Mouse (Mus musculus): ENCODE data around the gene Celf6. TPM values are rescaled to one million over a fixed set of nuclear protein-coding genes. Genes with fewer than 3 reads are reported as not detected.

Celf6 gene
- 10 to 100 TPM; 25.2 to 30.4 TPM for total RNA-seq (2021)
- long read RNA-seq, experiment 1, transcript Celf6-201 (12 exons, 2,765 nt) = major isoform, 14 of 24 reads
- long read RNA-seq, experiment 1, partial matches to known transcripts = 2 of 24 reads
- long read RNA-seq, experiment 1, other reads (novel, unspliced or antisense) = 6 of 24 reads
- long read RNA-seq, experiment 2, transcript Celf6-201 (12 exons, 2,765 nt) = major isoform, 16 of 30 reads
- long read RNA-seq, experiment 2, partial matches to known transcripts = 0 of 30 reads
- long read RNA-seq, experiment 2, other reads (novel, unspliced or antisense) = 13 of 30 reads

GRCm38 (mm10) chr9:59577844-59578504 is at the start of gene Celf6:
Celf6 (plus strand) TSS chr9:59577917.
- peak; percentile 90 to 96 for DNase-seq (ENCODE audit: low spot score in 2 of 2)
- TF ChIP-seq CTCF (conservative IDR thresholded peaks at IDR 0.05) = no peak
- Histone ChIP-seq H3K4me3 (peak within 1 kb of the TSS; percentile 61), H3K27ac (peak within 1 kb of the TSS; percentile 86)

- no peak for DNase-seq (ENCODE audit: low spot score in 2 of 2)
- Histone ChIP-seq H3K4me3 (no peak overlapping the region), H3K27ac (no peak overlapping the region)
- no peak for TF ChIP-seq CTCF (conservative IDR thresholded peaks at IDR 0.05)
These were observed 49.4 kb upstream of the Celf6 start for GRCm38 (mm10) chr9:59528274-59528673.

GRCm38 (mm10) chr9:59531645-59532044 is 46.1 kb upstream of the Celf6 start:
- no peak for TF ChIP-seq CTCF (conservative IDR thresholded peaks at IDR 0.05)
- no peak for DNase-seq (ENCODE audit: low spot score in 2 of 2)
- Histone ChIP-seq H3K4me3 (no peak overlapping the region), H3K27ac (no peak overlapping the region)

- no peak for DNase-seq (ENCODE audit: low spot score in 2 of 2)
- Histone ChIP-seq H3K27ac (no peak overlapping the region), H3K4me3 (no peak overlapping the region)
- TF ChIP-seq CTCF (conservative IDR thresholded peaks at IDR 0.05) = no peak
These were observed 44.3 kb upstream of the Celf6 start for GRCm38 (mm10) chr9:59533422-59533821.

GRCm38 (mm10) chr9:59533889-59534288 is 43.8 kb upstream of the Celf6 start:
- no peak for DNase-seq (ENCODE audit: low spot score in 2 of 2)
- TF ChIP-seq CTCF (conservative IDR thresholded peaks at IDR 0.05) = no peak
- Histone ChIP-seq H3K27ac (no peak overlapping the region), H3K4me3 (no peak overlapping the region)

GRCm38 (mm10) chr9:59537651-59538050 is 40.1 kb upstream of the Celf6 start:
- TF ChIP-seq CTCF (conservative IDR thresholded peaks at IDR 0.05) = peak; percentile 21
- Histone ChIP-seq H3K4me3 (no peak overlapping the region), H3K27ac (no peak overlapping the region)
- no peak for DNase-seq (ENCODE audit: low spot score in 2 of 2)

- no peak for TF ChIP-seq CTCF (conservative IDR thresholded peaks at IDR 0.05)
- DNase-seq (ENCODE audit: low spot score in 2 of 2) = peak; percentile 74 to 78
These were observed 38.1 kb upstream of the Celf6 start, which contains the start of the genes Hexa and Tmem202 for GRCm38 (mm10) chr9:59539441-59540137. Hexa (plus strand) TSS chr9:59539540. Tmem202 (minus strand) TSS chr9:59539847.

GRCm38 (mm10) chr9:59541617-59542016 is 36.1 kb upstream of the Celf6 start:
- H3K27ac ChIP-seq = no peak overlapping the region
- DNase-seq (ENCODE audit: low spot score in 2 of 2) = no peak
- no peak overlapping the region; the same call in 1 of the 2 replicates for H3K4me3 ChIP-seq
- no peak for TF ChIP-seq CTCF (conservative IDR thresholded peaks at IDR 0.05)

More at GRCm38 (mm10) chr9:59539441-59540137, 38.1 kb upstream of the Celf6 start, which contains the start of the genes Hexa and Tmem202:
- Histone ChIP-seq H3K4me3 (peak within 1 kb of the TSS; percentile 96), H3K27ac (peak within 1 kb of the TSS; percentile 92)

- DNase-seq (ENCODE audit: low spot score in 2 of 2) = no peak
- H3K4me3 ChIP-seq = no peak overlapping the region
- no peak overlapping the region for H3K27ac ChIP-seq
- no peak for TF ChIP-seq CTCF (conservative IDR thresholded peaks at IDR 0.05)
These were observed 34.9 kb upstream of the Celf6 start for GRCm38 (mm10) chr9:59542766-59543324.

- DNase-seq (ENCODE audit: low spot score in 2 of 2) = no peak
- TF ChIP-seq CTCF (conservative IDR thresholded peaks at IDR 0.05) = no peak
- no peak overlapping the region for H3K27ac ChIP-seq
These were observed 33.0 kb upstream of the Celf6 start for GRCm38 (mm10) chr9:59544739-59545138.

GRCm38 (mm10) chr9:59547869-59548268 is 29.8 kb upstream of the Celf6 start:
- no peak overlapping the region for H3K27ac ChIP-seq
- TF ChIP-seq CTCF (conservative IDR thresholded peaks at IDR 0.05) = no peak
- DNase-seq (ENCODE audit: low spot score in 2 of 2) = no peak
- no peak overlapping the region for H3K4me3 ChIP-seq

More at GRCm38 (mm10) chr9:59544739-59545138, 33.0 kb upstream of the Celf6 start:
- H3K4me3 ChIP-seq = no peak overlapping the region

- no peak for TF ChIP-seq CTCF (conservative IDR thresholded peaks at IDR 0.05)
- no peak overlapping the region for H3K4me3 ChIP-seq
- DNase-seq (ENCODE audit: low spot score in 2 of 2) = no peak
- peak overlapping the region; percentile 7; the same call in 1 of the 2 replicates for H3K27ac ChIP-seq
These were observed 28.7 kb upstream of the Celf6 start for GRCm38 (mm10) chr9:59548961-59549487.

Data from layer of hippocampus, adult 2 months (tissue).